Mouse (Mus musculus): ENCODE data around the gene Apoa5. TPM values are rescaled to one million over a fixed set of nuclear protein-coding genes. Genes with fewer than 3 reads are reported as not detected.
"Not testable (repeated sequence)": the region's sequence is repeated elsewhere in the genome, so short reads cannot be mapped to it uniquely, and the experiment has no call there.

Gene Apoa5
- polyA plus RNA-seq, 1 experiment from 2014 or later = not detected

GRCm38 (mm10) chr9:46319886-46320285 lies 51.5 kb downstream of the Apoa5 start, which contains the start of gene 4931429L15Rik:
4931429L15Rik (minus strand) TSS chr9:46319986.
- ATAC-seq (ENCODE audit: insufficient number of reproducible peaks, insufficient read depth, low FRiP score, low read depth); H3K36me3 ChIP-seq (ENCODE audit: control insufficient read depth, insufficient read depth, low read length); H3K9me3 ChIP-seq (ENCODE audit: control insufficient read depth, low read length); H3K9ac ChIP-seq (ENCODE audit: low read length); H3K27ac ChIP-seq (replicated peaks in 1 of 2; ENCODE audit: control insufficient read depth in 1 of 2, insufficient read depth in 1 of 2, low read depth in 2 of 2, low read length in 2 of 2); H3K27me3 ChIP-seq (ENCODE audit: control insufficient read depth, insufficient read depth, low read length); H3K4me1 ChIP-seq (ENCODE audit: control insufficient read depth in 2 of 2, insufficient read depth in 2 of 2, low read length in 2 of 2); H3K4me3 ChIP-seq (ENCODE audit: control insufficient read depth in 1 of 2, insufficient read depth in 1 of 2, low read depth in 1 of 2, low read length in 2 of 2); H3K4me2 ChIP-seq (ENCODE audit: low read length): not testable (repeated sequence)
- WGBS = 78% methylated on average over 6 of the region's 6 CpGs

DNA sequence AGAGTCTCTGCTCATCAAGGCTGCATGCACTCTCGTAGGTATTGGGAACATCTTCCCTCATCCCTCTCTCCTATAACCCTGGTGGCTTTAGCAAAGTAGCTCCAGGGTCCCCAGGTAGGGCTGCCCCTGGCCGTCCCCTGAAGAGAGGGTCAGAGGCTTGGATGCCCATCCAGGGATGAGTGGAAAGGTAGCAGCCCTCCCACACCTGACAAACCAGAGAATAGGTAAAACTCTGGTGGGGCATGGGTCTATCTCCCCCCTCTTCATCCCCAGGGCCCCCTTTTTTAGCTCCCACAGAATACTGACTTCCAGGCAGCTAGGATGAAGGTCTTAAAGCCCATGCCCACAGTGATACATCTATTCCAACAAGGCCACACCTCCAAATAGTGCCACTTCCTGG lies 52.0 kb downstream of the Apoa5 start:
- Histone ChIP-seq H3K36me3 (ENCODE audit: control insufficient read depth, insufficient read depth, low read length) (no peaks in the 10 kb centered on the region), H3K27ac (replicated peaks in 1 of 2; ENCODE audit: control insufficient read depth in 1 of 2, insufficient read depth in 1 of 2, low read depth in 2 of 2, low read length in 2 of 2) (no peak overlapping the region), H3K9ac (ENCODE audit: low read length) (no peak overlapping the region), H3K27me3 (ENCODE audit: control insufficient read depth, insufficient read depth, low read length) (no peaks in the 10 kb centered on the region), H3K4me3 (ENCODE audit: control insufficient read depth in 1 of 2, insufficient read depth in 1 of 2, low read depth in 1 of 2, low read length in 2 of 2) (no peak overlapping the region), H3K9me3 (ENCODE audit: control insufficient read depth, low read length) (peaks cover 3% of the 10 kb centered on the region; the same call in 1 of the 2 replicates), H3K4me2 (ENCODE audit: low read length) (no peak overlapping the region), H3K4me1 (ENCODE audit: control insufficient read depth in 2 of 2, insufficient read depth in 2 of 2, low read length in 2 of 2) (no peaks in the 10 kb centered on the region)
- ATAC-seq (ENCODE audit: insufficient number of reproducible peaks, insufficient read depth, low FRiP score, low read depth) = no peak
- WGBS = 81% methylated on average over 2 of the region's 2 CpGs

Other genes with a start within 250 kb of the Apoa5 start
- 0.59 and 1.5 TPM in 2 replicates for gene Apoa1, start 40.1 kb upstream of the Apoa5 start, polyA plus RNA-seq (2014; fragmentation: Nextera tagmentation; extraction: Ambion mirVana)
- not detected in 2 replicates for gene Apoc3, start 33.0 kb upstream of the Apoa5 start, polyA plus RNA-seq (2014; fragmentation: Nextera tagmentation; extraction: Ambion mirVana)
- gene Apoa4, start 27.9 kb upstream of the Apoa5 start, polyA plus RNA-seq (2014; fragmentation: Nextera tagmentation; extraction: Ambion mirVana) = not detected in 2 replicates
- gene Zpr1, start 4.4 kb downstream of the Apoa5 start, polyA plus RNA-seq (2014; fragmentation: Nextera tagmentation; extraction: Ambion mirVana) = 31.5 and 33.0 TPM in 2 replicates
- gene Bud13, start 14.4 kb downstream of the Apoa5 start, polyA plus RNA-seq (2014; fragmentation: Nextera tagmentation; extraction: Ambion mirVana) = 11.2 and 13.8 TPM in 2 replicates
- not detected in 2 replicates for gene 4931429L15Rik, start 51.4 kb downstream of the Apoa5 start, polyA plus RNA-seq (2014; fragmentation: Nextera tagmentation; extraction: Ambion mirVana)